Mouse (Mus musculus) heart, adult 2 months (tissue): ENCODE results near the gene Tfg. TPM values are rescaled to one million over a fixed set of nuclear protein-coding genes. Genes with fewer than 3 reads are reported as not detected.

Source experiments
- DNase-seq, 2 experiments: peaks; one replicate each; pipeline ENCODE4 v3.0.0; 2021
- H3K27ac ChIP-seq: fragments of 200-600 bp; 2 replicates; pipeline ENCODE4 v1.8.1; 2022
- H3K27me3 ChIP-seq: fragments of 200-500 bp; 2 replicates; pipeline ENCODE4 v1.6.1; 2012; ENCODE audit warnings: mild to moderate bottlenecking, low read length, inconsistent platforms, mixed read lengths; ENCODE audit not compliant: control insufficient read depth, insufficient read depth
- H3K36me3 ChIP-seq: fragments of 200-500 bp; 2 replicates; pipeline ENCODE4 v1.6.1; 2012; ENCODE audit warnings: low read length, inconsistent platforms; ENCODE audit not compliant: control insufficient read depth, insufficient read depth
- H3K4me1 ChIP-seq: fragments of 200-500 bp; 2 replicates; pipeline ENCODE4 v1.6.1; 2011; ENCODE audit warnings: low read length; ENCODE audit not compliant: control insufficient read depth, insufficient read depth
- H3K4me3 ChIP-seq: fragments of 200-600 bp; 2 replicates; pipeline ENCODE4 v1.8.1; 2022
- H3K79me2 ChIP-seq: fragments of 200-500 bp; replicated peaks from 2 replicates; pipeline ENCODE4 v1.6.1; 2012; ENCODE audit warnings: mild to moderate bottlenecking, inconsistent platforms, low read length, moderate library complexity, mixed read lengths; ENCODE audit not compliant: control insufficient read depth, insufficient read depth
- H3K9ac ChIP-seq: fragments of 200-500 bp; 2 replicates; pipeline ENCODE4 v1.6.1; 2012; ENCODE audit warnings: low read depth, mild to moderate bottlenecking, control low read depth, inconsistent platforms, low read length, mixed read lengths
- CTCF ChIP-seq: fragments of 200-600 bp; IDR thresholded peaks from 2 replicates; pipeline ENCODE4 v1.8.1; 2022; ENCODE audit warnings: antibody characterized with exemption, mild to moderate bottlenecking, moderate library complexity
- EP300 ChIP-seq: fragments of 200-500 bp; IDR thresholded peaks from 2 replicates; pipeline ENCODE4 v1.6.1; 2011; ENCODE audit warnings: low read depth, low read length, control low read depth; ENCODE audit not compliant: insufficient read depth
- POLR2A ChIP-seq: fragments of 200-500 bp; IDR thresholded peaks from 2 replicates; pipeline ENCODE4 v1.6.1; 2011; ENCODE audit warnings: mild to moderate bottlenecking, low read depth, low read length, control low read depth; ENCODE audit not compliant: insufficient read depth
- WGBS: fragments of 180-500 bp; shearing (Covaris S2); methylation state at CpG from one replicate; pipeline ENCODE4 v1.1.7; 2018; 5-methylcytosine and 5-hydroxymethylcytosine counted together
- intact Hi-C: fragments of 180-260 bp; cut with DNase I; formaldehyde crosslinking; loops from one replicate; pipeline ENCODE4 v1.15.1; 2025
- polyA plus RNA-seq: library from polyadenylated mRNA; depleted of rRNA; stranded (reverse); fragments of >200 nt; gene quantifications from 2 replicates; pipeline ENCODE4 v1.2.3, GENCODE M21; 2012
- total RNA-seq, 2 experiments: library from RNA; stranded (reverse); gene quantifications; 2 replicates each; pipeline ENCODE4 v1.2.3; 2021

The Tfg gene
- total and polyA plus RNA-seq, 3 experiments = 46.9 to 77.9 (median 48.5) TPM

DNA sequence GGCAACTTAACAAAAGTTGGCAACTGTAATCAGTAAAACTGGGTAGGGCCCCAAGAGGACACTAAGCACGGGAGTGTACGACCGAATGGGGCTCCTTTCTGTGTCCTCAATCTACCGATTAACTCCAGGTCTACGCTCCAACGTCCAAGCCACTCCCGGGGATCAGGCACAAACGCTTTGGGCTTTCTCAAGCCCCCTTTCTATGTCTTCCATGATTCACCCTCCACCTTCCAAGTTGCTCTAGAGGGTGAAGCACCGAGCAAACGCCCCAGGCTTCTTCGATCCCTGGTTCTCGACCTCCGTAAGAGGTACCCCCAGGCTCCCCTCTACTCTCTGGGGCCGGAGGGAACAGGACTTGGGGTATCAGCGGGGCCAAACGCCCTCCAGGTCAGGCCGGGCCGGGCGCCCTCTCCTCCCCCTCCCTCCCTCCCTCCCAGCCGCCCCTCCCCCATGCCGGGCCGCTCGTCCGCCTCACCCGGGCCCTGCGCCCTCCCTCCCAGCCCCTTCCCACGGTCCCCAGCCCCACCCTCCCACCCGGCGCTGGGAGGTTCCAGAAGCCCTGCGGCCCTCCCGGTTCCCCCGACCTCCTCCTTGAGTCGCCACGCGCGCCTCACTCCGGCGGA is 582 bp downstream of the Tfg start:
- Histone ChIP-seq H3K27ac (peak overlapping the region; percentile 89), H3K4me1 (peaks cover 5% of the 10 kb centered on the region), H3K36me3 (peaks cover 10% of the 10 kb centered on the region), H3K79me2 (0 out of 2 replicates have a peak, but pooled peaks cover 3% of the 10 kb centered on the region), H3K27me3 (no peaks in the 10 kb centered on the region), H3K9ac (peak overlapping the region; percentile 93), H3K4me3 (peak overlapping the region; percentile 79)
- intact Hi-C loops = loop anchor here (10.0 kb wide), 1 partner anchor 742 kb away; the partner anchor contains the start of gene Zbtb11
- DNase-seq = no peak
- under 1% methylated on average over 30 of the region's 38 CpGs for WGBS
- no peak for TF ChIP-seq CTCF
- no peak for TF ChIP-seq EP300
- no peak for TF ChIP-seq POLR2A

DNA sequence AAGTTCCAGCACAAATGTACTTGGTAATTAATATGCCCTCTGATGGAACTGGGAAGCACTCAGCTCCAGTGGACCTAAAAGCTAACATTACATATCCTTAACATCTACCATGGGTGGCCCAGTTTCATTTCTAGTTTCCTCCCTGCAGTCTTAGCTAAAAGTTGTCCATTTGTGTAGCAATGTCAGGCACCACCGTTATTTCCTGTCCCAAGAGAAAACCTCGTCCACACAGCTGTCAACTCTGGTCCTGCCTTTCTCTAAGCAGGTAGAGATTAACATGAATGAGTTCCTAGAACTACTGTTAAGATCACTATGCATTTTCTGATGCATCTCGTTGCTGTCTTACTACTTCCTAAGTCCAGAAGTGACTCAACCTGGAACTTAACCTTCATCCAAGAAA is 1.6 kb downstream of the Tfg start:
- TF ChIP-seq CTCF (no peak), POLR2A (no peak), EP300 (no peak)
- Histone ChIP-seq H3K4me1 (peaks cover 5% of the 10 kb centered on the region), H3K79me2 (0 out of 2 replicates have a peak, but pooled peaks cover 3% of the 10 kb centered on the region), H3K4me3 (no peak overlapping the region), H3K9ac (no peak overlapping the region), H3K27me3 (no peaks in the 10 kb centered on the region), H3K36me3 (peaks cover 12% of the 10 kb centered on the region), H3K27ac (no peak overlapping the region)
- DNase-seq = no peak
- intact Hi-C loops = loop anchor here (10.0 kb wide), 1 partner anchor 741 kb away; the partner anchor contains the start of gene Zbtb11
- 14% methylated on average over 3 of the region's 3 CpGs for WGBS

- Histone ChIP-seq H3K27me3 (no peaks in the 10 kb centered on the region), H3K36me3 (peaks cover 14% of the 10 kb centered on the region), H3K79me2 (no peaks in the 10 kb centered on the region), H3K4me3 (no peak overlapping the region), H3K27ac (no peak overlapping the region), H3K4me1 (no peaks in the 10 kb centered on the region), H3K9ac (no peak overlapping the region)
- no peak for DNase-seq
- TF ChIP-seq POLR2A (no peak), CTCF (no peak), EP300 (no peak)
- intact Hi-C loops = loop anchor here (10.0 kb wide), 1 partner anchor 735 kb away; the partner anchor contains the start of gene Zbtb11
- WGBS = 85% methylated on average over 3 of the region's 3 CpGs
Observed at GRCm38 (mm10) chr16:56710071-56710470, 7.2 kb downstream of the Tfg start.

DNA sequence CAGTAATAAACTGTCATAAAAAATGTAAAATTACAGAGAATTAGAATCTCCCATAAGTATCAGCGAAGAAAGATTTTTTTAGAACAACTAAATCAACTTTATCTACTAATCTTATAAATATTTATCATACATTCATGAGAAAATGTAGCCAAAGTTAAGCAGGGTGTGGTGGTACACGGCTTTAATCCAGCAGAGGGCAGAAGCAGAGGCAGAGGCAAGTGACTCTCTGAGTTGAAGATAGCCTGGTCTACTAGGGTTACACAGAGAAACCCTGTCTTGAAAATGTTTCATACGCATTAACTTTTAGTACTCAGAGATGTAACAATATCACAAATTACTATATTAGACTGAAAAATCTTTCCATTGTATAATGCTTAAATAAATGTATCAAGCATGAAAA is 11.5 kb downstream of the Tfg start:
- Histone ChIP-seq H3K4me3 (no peak overlapping the region), H3K4me1 (no peaks in the 10 kb centered on the region), H3K27ac (no peak overlapping the region), H3K9ac (no peak overlapping the region), H3K79me2 (no peaks in the 10 kb centered on the region), H3K36me3 (peaks cover 7% of the 10 kb centered on the region), H3K27me3 (no peaks in the 10 kb centered on the region)
- 81% methylated on average over 3 of the region's 3 CpGs for WGBS
- intact Hi-C loops = no loop called here
- DNase-seq = no peak
- no peak for TF ChIP-seq EP300
- no peak for TF ChIP-seq CTCF
- TF ChIP-seq POLR2A = no peak

DNA sequence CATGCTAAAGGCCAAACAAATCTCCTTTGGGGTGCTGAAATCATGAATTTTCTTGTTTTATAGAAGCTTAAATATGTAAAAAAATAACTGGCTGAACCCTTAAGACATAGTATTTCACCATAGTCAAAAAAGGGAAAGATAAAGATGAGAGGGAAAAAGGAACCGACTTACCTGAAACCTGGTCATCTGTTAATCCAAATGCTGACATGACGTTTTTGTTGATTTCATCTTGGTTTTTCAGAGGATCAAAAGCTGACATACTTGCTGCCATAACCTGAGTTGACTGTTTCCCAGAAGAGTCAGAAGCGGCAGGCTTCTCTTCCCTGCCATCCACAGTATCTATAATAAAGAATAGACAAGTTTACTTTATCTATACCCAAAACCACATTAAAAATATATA is 16.4 kb downstream of the Tfg start:
- H3K9ac ChIP-seq = no peak overlapping the region
- no peaks in the 10 kb centered on the region for H3K79me2 ChIP-seq
- no peak overlapping the region for H3K27ac ChIP-seq
- H3K27me3 ChIP-seq = no peaks in the 10 kb centered on the region
- intact Hi-C loops = no loop called here
- peaks cover 7% of the 10 kb centered on the region for H3K36me3 ChIP-seq
- no peak for TF ChIP-seq EP300
- TF ChIP-seq CTCF = no peak
- TF ChIP-seq POLR2A = no peak
- no peaks in the 10 kb centered on the region for H3K4me1 ChIP-seq
- WGBS = 94% methylated on average over 3 of the region's 3 CpGs
- H3K4me3 ChIP-seq = no peak overlapping the region
- DNase-seq = no peak

- TF ChIP-seq CTCF (no peak), POLR2A (no peak), EP300 (no peak)
- no peak for DNase-seq
- H3K27ac ChIP-seq = no peak overlapping the region
- H3K9ac ChIP-seq = no peak overlapping the region
- intact Hi-C loops = no loop called here
- WGBS = 85% methylated on average over 2 of the region's 2 CpGs
- no peaks in the 10 kb centered on the region for H3K79me2 ChIP-seq
- H3K36me3 ChIP-seq = peaks cover 7% of the 10 kb centered on the region
- H3K4me1 ChIP-seq = no peaks in the 10 kb centered on the region
- no peak overlapping the region for H3K4me3 ChIP-seq
- no peaks in the 10 kb centered on the region for H3K27me3 ChIP-seq
Observed at GRCm38 (mm10) chr16:56696448-56696847, 20.8 kb downstream of the Tfg start.
